Mouse (Mus musculus) hindbrain, embryonic 11.5 days (tissue): Measurements from ENCODE around the gene Mvb12a. TPM values are rescaled to one million over a fixed set of nuclear protein-coding genes. Genes with fewer than 3 reads are reported as not detected.

Experiments
- ATAC-seq: fragments of 200-750 bp; cut with Nextera tagmentation; 2 replicates; pipeline ENCODE4 v1.8.0; 2017; ENCODE audit warnings: mild to moderate bottlenecking, moderate TSS enrichment, moderate library complexity; ENCODE audit not compliant: low FRiP score
- DNase-seq: peaks from one replicate; pipeline ENCODE4 v3.0.0-alpha.2; 2015; ENCODE audit warnings: low spot score
- H3K27ac ChIP-seq: fragments of 300-500 bp; sonication (generic); 2 replicates; pipeline ENCODE4 v1.5.1; 2014; ENCODE audit warnings: mild to moderate bottlenecking, low read depth, low read length
- H3K27me3 ChIP-seq: fragments of 300-500 bp; sonication (generic); 2 replicates; pipeline ENCODE4 v1.6.1; 2014; ENCODE audit warnings: mild to moderate bottlenecking, low read length, moderate library complexity, mixed read lengths; ENCODE audit not compliant: control insufficient read depth, insufficient read depth
- H3K36me3 ChIP-seq: fragments of 300-500 bp; sonication (generic); 2 replicates; pipeline ENCODE4 v1.6.1; 2014; ENCODE audit warnings: mild to moderate bottlenecking, low read length, moderate library complexity, mixed read lengths; ENCODE audit not compliant: control insufficient read depth, insufficient read depth
- H3K4me1 ChIP-seq: fragments of 300-500 bp; sonication (generic); replicated peaks from 2 replicates; pipeline ENCODE4 v1.6.1; 2014; ENCODE audit warnings: low read length, mixed read lengths; ENCODE audit not compliant: control insufficient read depth, insufficient read depth
- H3K4me2 ChIP-seq: fragments of 300-500 bp; sonication (generic); replicated peaks from 2 replicates; pipeline ENCODE4 v1.6.1; 2014; ENCODE audit warnings: mild to moderate bottlenecking, low read depth, low read length
- H3K4me3 ChIP-seq: fragments of 300-500 bp; sonication (generic); 2 replicates; pipeline ENCODE4 v1.5.1; 2014; ENCODE audit warnings: low read depth, low read length
- H3K9ac ChIP-seq: fragments of 300-500 bp; sonication (generic); 2 replicates; pipeline ENCODE4 v1.6.1; 2014; ENCODE audit warnings: low read depth, low read length
- H3K9me3 ChIP-seq: fragments of 300-500 bp; sonication (generic); 2 replicates; pipeline ENCODE4 v1.6.1; 2016; ENCODE audit warnings: low read length; ENCODE audit not compliant: control insufficient read depth
- WGBS: fragments of 180-500 bp; shearing (Covaris S2); extraction: QIAGEN DNeasy Blood & Tissue Kit; methylation state at CpG from one replicate; pipeline ENCODE4 v1.1.7; 2014; 5-methylcytosine and 5-hydroxymethylcytosine counted together
- polyA plus RNA-seq: library from polyadenylated mRNA; unstranded; fragments of >200 nt; fragmentation: Nextera tagmentation; extraction: Ambion mirVana; gene quantifications from 2 replicates; pipeline ENCODE4 v1.2.1, GENCODE M21; 2014

The Mvb12a gene
- polyA plus RNA-seq, 1 experiment from 2014 or later: 61.1 TPM

- Histone ChIP-seq H3K4me2 (no peak overlapping the region), H3K4me1 (no peaks in the 10 kb centered on the region; the same call in 1 of the 2 replicates), H3K36me3 (no peaks in the 10 kb centered on the region), H3K27me3 (peaks cover 36% of the 10 kb centered on the region), H3K4me3 (no peak overlapping the region), H3K27ac (no peak overlapping the region), H3K9ac (no peak overlapping the region), H3K9me3 (no peaks in the 10 kb centered on the region)
- DNase-seq (no peak), ATAC-seq (no peak)
- WGBS: 80% methylated on average over 6 of the region's 6 CpGs
These were observed 11.3 kb downstream of the Mvb12a start for GRCm38 (mm10) chr8:71554001-71554400.

- no peaks in the 10 kb centered on the region for H3K9me3 ChIP-seq
- WGBS: 91% methylated on average over 2 of the region's 2 CpGs
- H3K4me2 ChIP-seq: no peak overlapping the region
- no peak overlapping the region for H3K27ac ChIP-seq
- no peaks in the 10 kb centered on the region; the same call in 1 of the 2 replicates for H3K4me1 ChIP-seq
- no peak overlapping the region for H3K9ac ChIP-seq
- DNase-seq (no peak), ATAC-seq (no peak)
- H3K4me3 ChIP-seq: no peak overlapping the region
- no peaks in the 10 kb centered on the region for H3K36me3 ChIP-seq
- H3K27me3 ChIP-seq: peaks cover 42% of the 10 kb centered on the region
These were observed 11.9 kb downstream of the Mvb12a start for GRCm38 (mm10) chr8:71554644-71555043.

- H3K27me3 ChIP-seq: peaks cover 75% of the 10 kb centered on the region
- ATAC-seq (peak; percentile 4; the same call in 1 of the 2 replicates), DNase-seq (peak; percentile 32)
- peak within 1 kb of the TSS; percentile 23 for H3K4me3 ChIP-seq
- H3K36me3 ChIP-seq: no peaks in the 10 kb centered on the region
- peak within 1 kb of the TSS; percentile 38 for H3K4me2 ChIP-seq
- peaks cover 2% of the 10 kb centered on the region; the same call in 1 of the 2 replicates for H3K4me1 ChIP-seq
- H3K9ac ChIP-seq: peak within 1 kb of the TSS; percentile 7; the same call in 1 of the 2 replicates
- H3K9me3 ChIP-seq: no peaks in the 10 kb centered on the region
- H3K27ac ChIP-seq: no peak within 1 kb of the TSS
- 4% methylated on average over 70 of the region's 70 CpGs for WGBS
These were observed 15.6 kb downstream of the Mvb12a start, which contains the start of gene Tmem221 for GRCm38 (mm10) chr8:71558071-71558957. Gene Tmem221 (minus strand): TSS chr8:71558871.

- 2% methylated on average over 24 of the region's 24 CpGs for WGBS
- peak overlapping the region; percentile 38 for H3K4me2 ChIP-seq
- peak; percentile 69 for DNase-seq
- H3K9me3 ChIP-seq: no peaks in the 10 kb centered on the region
- no peaks in the 10 kb centered on the region for H3K36me3 ChIP-seq
- H3K4me1 ChIP-seq: peaks cover 2% of the 10 kb centered on the region; the same call in 1 of the 2 replicates
- ATAC-seq: peak; percentile 36; the same call in 1 of the 2 replicates
- H3K27me3 ChIP-seq: peaks cover 78% of the 10 kb centered on the region
- no peak overlapping the region; the same call in 1 of the 2 replicates for H3K9ac ChIP-seq
- H3K4me3 ChIP-seq: peak overlapping the region; percentile 23
- H3K27ac ChIP-seq: no peak overlapping the region
These were observed 16.4 kb downstream of the Mvb12a start for GRCm38 (mm10) chr8:71558958-71559690.

GRCm38 (mm10) chr8:71560071-71560470, 17.3 kb downstream of the Mvb12a start:
- Histone ChIP-seq H3K9me3 (no peaks in the 10 kb centered on the region), H3K4me1 (peaks cover 2% of the 10 kb centered on the region; the same call in 1 of the 2 replicates), H3K27ac (no peak overlapping the region), H3K4me2 (no peak overlapping the region), H3K36me3 (no peaks in the 10 kb centered on the region), H3K9ac (no peak overlapping the region), H3K27me3 (peaks cover 78% of the 10 kb centered on the region), H3K4me3 (no peak overlapping the region)
- 81% methylated on average over 3 of the region's 3 CpGs for WGBS
- no peak for DNase-seq
- ATAC-seq: no peak

- no peak for ATAC-seq
- Histone ChIP-seq H3K27me3 (peaks cover 75% of the 10 kb centered on the region), H3K4me1 (peaks cover 2% of the 10 kb centered on the region; the same call in 1 of the 2 replicates), H3K4me3 (no peak overlapping the region), H3K27ac (no peak overlapping the region), H3K36me3 (no peaks in the 10 kb centered on the region), H3K4me2 (no peak overlapping the region), H3K9me3 (no peaks in the 10 kb centered on the region), H3K9ac (no peak overlapping the region)
- WGBS: 81% methylated on average over 5 of the region's 5 CpGs
- DNase-seq: no peak
These were observed 18.0 kb downstream of the Mvb12a start for GRCm38 (mm10) chr8:71560765-71561164.

- H3K9ac ChIP-seq: no peak overlapping the region
- no peak overlapping the region for H3K27ac ChIP-seq
- DNase-seq: peak; percentile 87
- no peak overlapping the region for H3K4me3 ChIP-seq
- no peaks in the 10 kb centered on the region for H3K36me3 ChIP-seq
- 4% methylated on average over 15 of the region's 15 CpGs for whole genome bisulfite sequencing
- H3K4me2 ChIP-seq: no peak overlapping the region
- peaks cover 2% of the 10 kb centered on the region; the same call in 1 of the 2 replicates for H3K4me1 ChIP-seq
- peaks cover 71% of the 10 kb centered on the region for H3K27me3 ChIP-seq
- ATAC-seq: no peak
- H3K9me3 ChIP-seq: no peaks in the 10 kb centered on the region
These were observed 18.7 kb downstream of the Mvb12a start for GRCm38 (mm10) chr8:71561401-71561800.

GRCm38 (mm10) chr8:71562751-71563150, 20.0 kb downstream of the Mvb12a start:
- Histone ChIP-seq H3K36me3 (no peaks in the 10 kb centered on the region), H3K4me3 (peak overlapping the region; percentile 18), H3K4me1 (peaks cover 2% of the 10 kb centered on the region; the same call in 1 of the 2 replicates), H3K4me2 (peak overlapping the region; percentile 23), H3K27me3 (peaks cover 58% of the 10 kb centered on the region), H3K9ac (no peak overlapping the region), H3K27ac (no peak overlapping the region), H3K9me3 (no peaks in the 10 kb centered on the region)
- ATAC-seq (peak; percentile 53; the same call in 1 of the 2 replicates), DNase-seq (peak; percentile 77)
- 1% methylated on average over 33 of the region's 33 CpGs for WGBS
